Mouse (Mus musculus): ENCODE data around the gene Gm2042. TPM values are rescaled to one million over a fixed set of nuclear protein-coding genes. Genes with fewer than 3 reads are reported as not detected.
A peak's percentile ranks its signal among the peaks of the same experiment; 100 is the strongest.
"Not testable (repeated sequence)": the region's sequence is repeated elsewhere in the genome, so short reads cannot be mapped to it uniquely, and the experiment has no call there.

Gm2042 gene
- not detected for total RNA-seq (2021)

DNA sequence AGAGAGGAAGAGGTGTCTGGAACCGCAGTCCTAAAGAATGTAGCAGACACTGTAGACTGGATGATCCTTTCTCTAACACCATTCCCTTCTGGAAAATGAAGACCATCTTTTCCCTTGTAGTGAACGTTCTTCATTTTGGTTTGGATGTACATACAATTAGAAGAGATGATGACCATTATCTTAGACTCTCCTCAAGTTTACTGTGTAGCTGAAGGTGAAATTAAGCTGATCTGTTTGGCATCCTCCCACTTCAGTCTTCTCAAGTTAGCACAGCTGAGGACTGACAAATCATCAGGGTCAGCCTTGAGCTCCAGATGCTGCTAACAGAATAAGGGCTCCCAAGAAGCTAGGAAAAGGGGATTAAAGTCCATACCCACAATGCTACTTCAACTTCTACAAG, at the start of gene Gm2042:
TSS of gene Gm2042 (plus strand) at position 301 of the 400 bp plus-strand sequence.
- DNase-seq (ENCODE audit: low spot score in 2 of 2) = not testable (repeated sequence)

DNA sequence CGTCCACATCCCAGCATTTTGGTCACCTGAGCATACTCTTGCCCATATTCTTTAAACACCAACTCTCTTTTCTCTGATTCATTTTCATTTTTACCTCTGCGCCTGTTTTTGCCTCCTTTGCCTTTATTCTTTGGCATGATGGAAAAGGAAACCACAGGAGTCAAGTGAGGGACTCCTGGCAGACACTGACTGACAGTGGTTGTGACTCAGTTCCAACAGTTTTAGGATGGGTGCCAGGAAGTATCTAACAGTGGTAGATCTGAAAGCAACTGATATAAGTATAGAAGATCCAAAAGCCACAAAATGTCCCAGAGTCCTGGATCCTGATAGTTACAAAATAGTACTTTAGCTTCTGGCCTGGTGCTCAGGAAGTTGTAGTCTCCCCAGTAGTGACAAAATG, 34.2 kb upstream of the Gm2042 start, which contains the start of gene Gm2035:
TSS of gene Gm2035 (minus strand) at position 137 of the 400 bp plus-strand sequence.
- intact Hi-C loops (cut with DNase I); DNase-seq (ENCODE audit: low spot score in 2 of 2): not testable (repeated sequence)

More for the DNA sequence above, at the start of gene Gm2042:
- intact Hi-C loops (cut with DNase I) = not testable (repeated sequence)

DNA sequence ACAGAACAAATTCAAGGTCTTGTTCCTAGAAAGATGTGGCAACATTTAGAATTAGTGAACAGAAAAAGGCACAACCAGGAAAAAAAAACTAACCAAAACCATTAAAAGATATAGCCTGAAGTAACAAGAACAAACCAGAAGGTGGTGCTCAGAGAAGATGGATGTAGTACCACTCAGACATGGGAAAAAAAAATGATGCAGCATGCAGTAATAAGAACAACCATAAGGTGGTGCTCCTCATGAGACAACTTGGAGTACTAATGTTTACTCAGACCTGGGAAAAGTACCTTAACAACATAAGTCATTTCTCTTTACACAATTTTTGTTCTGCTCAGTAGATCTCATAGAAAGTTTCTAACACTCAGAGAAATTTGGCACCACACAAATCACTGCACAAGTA, 30.1 kb downstream of the Gm2042 start:
- intact Hi-C loops (cut with DNase I) = not testable (repeated sequence)
- DNase-seq (ENCODE audit: low spot score in 2 of 2) = peak; percentile 1

DNA sequence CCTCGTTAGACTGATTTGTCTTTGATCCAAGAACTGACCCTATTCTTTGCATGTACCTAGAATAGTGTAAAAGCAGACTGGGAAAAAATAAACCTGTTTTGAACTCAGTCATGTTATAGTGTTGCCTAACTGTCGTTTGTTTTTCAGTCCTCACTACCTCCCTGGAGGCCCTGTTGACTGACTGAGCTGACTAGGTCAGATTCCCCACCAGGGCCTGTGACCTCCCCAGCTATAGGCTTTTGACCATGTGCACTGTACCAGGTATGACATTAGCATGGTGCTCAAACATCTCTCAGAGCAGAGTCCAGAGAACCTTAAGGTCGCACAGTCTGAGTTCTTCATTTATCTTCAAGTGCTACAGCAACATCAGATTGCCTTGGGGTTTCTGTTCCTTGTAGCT, 50.2 kb downstream of the Gm2042 start:
- DNase-seq (ENCODE audit: low spot score in 2 of 2); intact Hi-C loops (cut with DNase I): not testable (repeated sequence)

Other genes with a start within 250 kb of the Gm2042 start
- gene Gm21319, start 178.3 kb upstream of the Gm2042 start, total RNA-seq (2021) = not detected
- gene Gm21936, start 158.6 kb upstream of the Gm2042 start, total RNA-seq (2021) = not detected
- not detected for gene BB287469, start 137.5 kb upstream of the Gm2042 start, total RNA-seq (2021)
- gene Gm2001, start 111.7 kb upstream of the Gm2042 start, total RNA-seq (2021) = not detected
- gene Gm2016, start 80.0 kb upstream of the Gm2042 start, total RNA-seq (2021) = not detected
- not detected for gene Gm2022, start 58.7 kb upstream of the Gm2042 start, total RNA-seq (2021)
- gene Gm2035, start 34.2 kb upstream of the Gm2042 start, total RNA-seq (2021) = not detected
- not detected for gene Gm2075, start 57.8 kb downstream of the Gm2042 start, total RNA-seq (2021)
- gene Gm6803, start 64.7 kb downstream of the Gm2042 start, total RNA-seq (2021) = not detected
- not detected for gene Gm2056, start 72.9 kb downstream of the Gm2042 start, total RNA-seq (2021)
- gene Gm16368, start 129.6 kb downstream of the Gm2042 start, total RNA-seq (2021) = not detected
- not detected for gene Gm10436, start 228.0 kb downstream of the Gm2042 start, total RNA-seq (2021)